Mouse (Mus musculus) stomach, postnatal 0 days (tissue): ENCODE results near the gene Stk38.

ENCODE experiments used
- CTCF ChIP-seq: IDR thresholded peaks from 2 replicates; pipeline ENCODE4 v1.5.1; 2016; ENCODE audit warnings: antibody characterized with exemption, low read depth, mild to moderate bottlenecking, moderate library complexity
- EP300 ChIP-seq: optimal IDR thresholded peaks from 2 replicates; pipeline ENCODE3; 2016; ENCODE audit warnings: antibody characterized with exemption

DNA sequence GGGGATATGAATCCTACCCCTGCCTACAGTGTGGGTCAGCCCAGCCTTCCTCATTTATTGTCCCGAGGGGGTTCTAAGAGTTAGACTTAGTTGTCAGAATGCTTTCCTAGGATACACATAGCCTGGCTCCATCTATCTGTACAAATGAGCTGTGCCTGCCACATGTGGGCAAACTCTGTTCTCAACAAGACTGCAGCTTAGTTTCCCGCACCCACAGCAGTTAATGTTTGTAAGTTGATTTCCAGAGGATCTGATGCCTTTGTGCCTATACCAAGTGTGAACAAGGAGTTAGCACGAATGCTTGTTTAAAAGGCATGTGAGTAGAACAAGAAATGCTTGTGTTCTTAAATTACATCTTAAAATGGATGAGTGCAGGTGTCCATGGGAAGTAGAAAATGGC is 35.8 kb upstream of the Stk38 start:
- no peak for TF ChIP-seq EP300
- TF ChIP-seq CTCF: no peak
